Mouse (Mus musculus) limb, embryonic 14.5 days (tissue): ENCODE measurements around the gene Tmem247. TPM values are rescaled to one million over a fixed set of nuclear protein-coding genes. Genes with fewer than 3 reads are reported as not detected.
A peak's percentile ranks its signal among the peaks of the same experiment; 100 is the strongest.

ENCODE experiments used
- ATAC-seq: fragments of 200-750 bp; cut with Nextera tagmentation; 2 replicates; pipeline ENCODE4 v1.8.0; 2017; ENCODE audit warnings: low read depth, moderate number of reproducible peaks, moderate TSS enrichment; ENCODE audit not compliant: low FRiP score
- DNase-seq: peaks from one replicate; pipeline ENCODE4 v3.0.0-alpha.2; 2015; ENCODE audit warnings: low spot score
- H3K27ac ChIP-seq: fragments of 300-500 bp; sonication (generic); replicated peaks from 2 replicates; pipeline ENCODE4 v1.5.1; 2014; ENCODE audit warnings: low read depth, mild to moderate bottlenecking, low read length, moderate library complexity, mixed read lengths
- H3K27me3 ChIP-seq: fragments of 300-500 bp; sonication (generic); 2 replicates; pipeline ENCODE4 v1.6.1; 2014; ENCODE audit warnings: low read length, mixed read lengths; ENCODE audit not compliant: control insufficient read depth, insufficient read depth
- H3K36me3 ChIP-seq: fragments of 300-500 bp; sonication (generic); 2 replicates; pipeline ENCODE4 v1.6.1; 2014; ENCODE audit warnings: mild to moderate bottlenecking, low read length, moderate library complexity, mixed read lengths; ENCODE audit not compliant: control insufficient read depth, insufficient read depth
- H3K4me1 ChIP-seq: fragments of 300-500 bp; sonication (generic); 2 replicates; pipeline ENCODE4 v1.6.1; 2014; ENCODE audit warnings: antibody characterized with exemption, low read length, mixed read lengths; ENCODE audit not compliant: control insufficient read depth, insufficient read depth
- H3K4me2 ChIP-seq: fragments of 300-500 bp; sonication (generic); replicated peaks from 2 replicates; pipeline ENCODE4 v1.6.1; 2014; ENCODE audit warnings: low read depth, mild to moderate bottlenecking, low read length, moderate library complexity; ENCODE audit not compliant: severe bottlenecking
- H3K4me3 ChIP-seq: fragments of 300-500 bp; sonication (generic); replicated peaks from 2 replicates; pipeline ENCODE4 v1.5.1; 2014; ENCODE audit warnings: low read length
- H3K9ac ChIP-seq: fragments of 300-500 bp; sonication (generic); 2 replicates; pipeline ENCODE4 v1.6.1; 2014; ENCODE audit warnings: mild to moderate bottlenecking, low read depth, low read length, moderate library complexity; ENCODE audit not compliant: severe bottlenecking
- H3K9me3 ChIP-seq: fragments of 300-500 bp; sonication (generic); 2 replicates; pipeline ENCODE4 v1.6.1; 2016; ENCODE audit warnings: low read length; ENCODE audit not compliant: control insufficient read depth
- POLR2A ChIP-seq: fragments of 200-500 bp; IDR thresholded peaks from 2 replicates; pipeline ENCODE4 v1.8.0; 2012; ENCODE audit warnings: inconsistent platforms, mild to moderate bottlenecking, moderate library complexity, borderline replicate concordance; ENCODE audit not compliant: insufficient read depth, insufficient read length; ENCODE audit errors: extremely low read depth
- WGBS: fragments of 180-500 bp; shearing (Covaris S2); extraction: QIAGEN DNeasy Blood & Tissue Kit; methylation state at CpG from one replicate; pipeline ENCODE4 v1.1.7; 2014; 5-methylcytosine and 5-hydroxymethylcytosine counted together
- polyA plus RNA-seq, 2 experiments: library from polyadenylated mRNA; depleted of rRNA in 1 of 2; stranded (reverse) in 1 of 2; unstranded in 1 of 2; fragments of >200 nt; fragmentation: Nextera tagmentation in 1 of 2; extraction: Ambion mirVana in 1 of 2; gene quantifications; 2 replicates each; pipeline versions ENCODE4 v1.2.1 to v1.2.3; 2012 to 2014

Gene Tmem247
- polyA plus RNA-seq, 2 experiments = not detected

DNA sequence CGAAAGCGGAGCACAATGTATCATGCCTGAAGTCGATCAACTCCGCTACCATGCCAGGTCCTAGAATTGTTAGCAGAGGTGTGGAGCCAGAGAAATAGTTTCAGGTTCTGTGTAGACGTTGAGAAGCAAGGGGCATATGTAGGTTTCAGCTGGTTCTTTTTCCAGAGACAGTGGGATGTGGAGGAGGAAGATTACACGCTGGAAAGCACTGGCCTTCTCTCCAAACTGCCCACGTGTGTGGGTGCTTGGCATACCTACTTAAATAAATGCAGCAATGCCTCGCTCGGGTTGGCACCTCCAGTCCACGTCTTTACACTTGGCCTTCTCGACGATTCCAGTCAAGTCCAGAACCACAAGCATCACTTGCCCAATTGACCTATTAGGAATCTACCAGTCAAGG, 49.9 kb downstream of the Tmem247 start:
- no peak for DNase-seq
- peaks cover 28% of the 10 kb centered on the region for H3K36me3 ChIP-seq
- H3K9me3 ChIP-seq = no peaks in the 10 kb centered on the region
- H3K4me2 ChIP-seq = no peak overlapping the region
- no peaks in the 10 kb centered on the region for H3K27me3 ChIP-seq
- no peak overlapping the region for H3K9ac ChIP-seq
- TF ChIP-seq POLR2A = no peak
- no peak for ATAC-seq
- peaks cover 19% of the 10 kb centered on the region for H3K4me1 ChIP-seq
- H3K4me3 ChIP-seq = no peak overlapping the region
- whole genome bisulfite sequencing = 95% methylated on average over 12 of the region's 12 CpGs
- H3K27ac ChIP-seq = no peak overlapping the region

GRCm38 (mm10) chr17:86967536-86968525, 50.7 kb downstream of the Tmem247 start:
- Histone ChIP-seq H3K27me3 (no peaks in the 10 kb centered on the region), H3K4me1 (peaks cover 18% of the 10 kb centered on the region), H3K4me3 (no peak overlapping the region), H3K27ac (no peak overlapping the region), H3K4me2 (no peak overlapping the region), H3K9me3 (no peaks in the 10 kb centered on the region), H3K9ac (no peak overlapping the region), H3K36me3 (peaks cover 36% of the 10 kb centered on the region)
- ATAC-seq (no peak), DNase-seq (peak; percentile 16)
- TF ChIP-seq POLR2A = no peak
- WGBS = 67% methylated on average over 10 of the region's 10 CpGs

GRCm38 (mm10) chr17:86968581-86968980, 51.4 kb downstream of the Tmem247 start:
- H3K27ac ChIP-seq = no peak overlapping the region

DNA sequence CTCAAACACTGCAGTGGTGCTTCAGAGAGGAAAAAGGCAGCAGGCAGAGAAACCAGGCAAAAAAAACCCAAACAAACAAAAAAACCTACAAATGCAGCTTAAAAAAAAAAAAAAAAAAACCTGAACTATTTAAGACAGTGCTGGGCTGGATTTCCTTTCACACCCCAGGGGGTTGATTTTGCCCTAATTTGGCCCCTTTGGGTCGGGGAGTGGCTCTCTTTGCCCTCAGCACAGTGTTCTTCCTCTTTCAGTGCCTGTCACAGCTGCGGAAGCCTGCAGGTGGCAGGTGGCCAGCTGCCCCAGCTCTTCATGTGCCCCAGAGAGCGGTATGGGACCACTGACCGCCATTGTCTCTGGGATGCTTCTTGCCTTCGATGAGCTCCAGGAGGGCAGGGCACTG, 52.4 kb downstream of the Tmem247 start:
- H3K9ac ChIP-seq = no peak overlapping the region
- TF ChIP-seq POLR2A = no peak

More at GRCm38 (mm10) chr17:86968581-86968980, 51.4 kb downstream of the Tmem247 start:
- no peak overlapping the region for H3K4me3 ChIP-seq
- peaks cover 18% of the 10 kb centered on the region for H3K4me1 ChIP-seq
- DNase-seq (no peak), ATAC-seq (no peak)
- 90% methylated on average over 4 of the region's 5 CpGs for WGBS
- no peak for TF ChIP-seq POLR2A
- no peak overlapping the region for H3K4me2 ChIP-seq
- peaks cover 39% of the 10 kb centered on the region for H3K36me3 ChIP-seq
- H3K9me3 ChIP-seq = no peaks in the 10 kb centered on the region
- H3K27me3 ChIP-seq = no peaks in the 10 kb centered on the region
- no peak overlapping the region for H3K9ac ChIP-seq

DNA sequence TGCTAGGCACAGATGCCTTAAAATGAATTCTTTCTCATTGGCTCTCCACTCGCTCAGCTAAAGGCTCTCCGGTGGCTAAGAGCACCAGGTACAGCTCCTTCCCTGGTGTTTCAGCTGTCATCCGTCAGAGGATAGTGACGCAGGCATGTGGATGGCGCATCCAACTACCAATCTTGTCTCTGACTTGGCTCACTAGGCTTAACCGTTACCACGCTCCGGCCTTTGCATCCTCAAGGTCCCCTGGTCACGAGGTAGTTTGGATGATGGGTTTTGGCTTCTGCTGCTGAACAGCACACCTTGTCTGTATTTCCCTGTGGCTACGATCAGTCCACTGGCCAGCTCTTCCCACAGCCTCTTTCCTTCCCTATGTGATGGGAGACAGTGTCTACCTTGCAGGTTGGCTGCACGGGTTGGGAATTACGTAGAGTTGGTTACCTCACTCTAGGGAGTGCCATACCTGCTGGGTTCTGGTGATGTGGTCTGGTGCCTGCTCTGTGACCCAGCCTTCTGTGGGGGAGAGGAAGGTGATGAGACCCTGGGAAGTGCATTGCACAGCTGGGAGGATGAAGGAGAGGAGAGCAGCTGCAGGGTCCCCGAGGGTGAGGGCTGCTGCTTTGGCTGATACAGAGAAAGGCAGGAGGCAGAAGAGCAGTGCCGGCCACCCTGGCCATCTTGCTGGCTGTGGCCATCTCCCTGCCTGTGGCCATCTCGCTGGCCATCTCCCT, 53.0 kb downstream of the Tmem247 start:
- ATAC-seq = no peak
- no peaks in the 10 kb centered on the region for H3K9me3 ChIP-seq
- 91% methylated on average over 14 of the region's 15 CpGs for WGBS
- no peak overlapping the region for H3K4me3 ChIP-seq
- H3K4me1 ChIP-seq = peaks cover 12% of the 10 kb centered on the region
- no peaks in the 10 kb centered on the region for H3K27me3 ChIP-seq
- H3K4me2 ChIP-seq = no peak overlapping the region
- DNase-seq = no peak
- peaks cover 52% of the 10 kb centered on the region for H3K36me3 ChIP-seq
- no peak for TF ChIP-seq POLR2A
- no peak overlapping the region for H3K27ac ChIP-seq
- no peak overlapping the region for H3K9ac ChIP-seq

More for the DNA sequence above, 52.4 kb downstream of the Tmem247 start:
- H3K4me2 ChIP-seq = no peak overlapping the region
- H3K9me3 ChIP-seq = no peaks in the 10 kb centered on the region
- H3K36me3 ChIP-seq = peaks cover 47% of the 10 kb centered on the region
- no peak overlapping the region for H3K4me3 ChIP-seq
- no peak overlapping the region for H3K27ac ChIP-seq
- DNase-seq (no peak), ATAC-seq (no peak)
- H3K4me1 ChIP-seq = peaks cover 18% of the 10 kb centered on the region
- H3K27me3 ChIP-seq = no peaks in the 10 kb centered on the region
- 77% methylated on average over 5 of the region's 5 CpGs for WGBS
